ENCODE assay signal across 15 mouse cellular contexts in genomic region chr16:11021403-11022112, GRCm38 (mm10). TPM values are rescaled to one million over a fixed set of nuclear protein-coding genes. Genes with fewer than 3 reads are reported as not detected.
DNase-seq lines count a peak whose midpoint lies in the region; ATAC-seq and TF ChIP-seq lines count a peak whose summit lies in the region.
"Had no signal": no experiment of that assay in that cellular context is flagged by ENCODE, and none has a peak within 500 bp of the region (broad histone marks: within the 10 kb centered on the region; RNA-seq: fewer than 3 reads in every experiment).

No protein-coding gene starts in this region.

- H3K4me2 ChIP-seq in heart, postnatal 0 days (ENCODE audit: low read depth, low read length) = no peak overlapping the region
- no peak overlapping the region for H3K4me2 ChIP-seq in heart, embryonic 11.5 days
- no peak overlapping the region for H3K4me2 ChIP-seq in hindbrain, embryonic 16.5 days (ENCODE audit: low read length)
- H3K4me2 ChIP-seq: limb, embryonic 12.5 days had no signal

- no peaks in the 10 kb centered on the region for H3K27me3 ChIP-seq in heart, postnatal 0 days (ENCODE audit: control insufficient read depth, insufficient read depth, low read length)
- no peaks in the 10 kb centered on the region for H3K27me3 ChIP-seq in heart, embryonic 11.5 days (ENCODE audit: control insufficient read depth, insufficient read depth, low read length)
- H3K27me3 ChIP-seq in hindbrain, embryonic 16.5 days (replicated peaks; ENCODE audit: control insufficient read depth, insufficient read depth, low read length) = no peaks in the 10 kb centered on the region
- H3K27me3 ChIP-seq in thymus, adult 2 months (ENCODE audit: control insufficient read depth, insufficient read depth, low read length) = no peaks in the 10 kb centered on the region

- no peak for DNase-seq in heart, postnatal 0 days (ENCODE audit: low spot score)
- DNase-seq in 416B (ENCODE audit: low read depth) = peak; percentile 55
- peak; percentile 25 for DNase-seq in embryo, embryonic 11 days
- DNase-seq in adrenal gland, postnatal 36 days = no peak
- DNase-seq in thymus, adult 2 months = no peak
- DNase-seq: adrenal gland, adult 8-10 months; kidney, adult 9 months; right cerebral cortex, postnatal 14 days; thymus, postnatal 14 days had no signal

- WGBS in heart, postnatal 0 days = 55% methylated on average over 3 of the region's 3 CpGs
- 62% methylated on average over 3 of the region's 3 CpGs for WGBS in heart, embryonic 11.5 days (ENCODE audit: insufficient replicate concordance)
- WGBS in hindbrain, embryonic 16.5 days = 47% methylated on average over 3 of the region's 3 CpGs
- WGBS in thymus, adult 2 months = 95% methylated on average over 3 of the region's 3 CpGs

- no peak for TF ChIP-seq CTCF in heart, postnatal 0 days (IDR thresholded peaks at IDR 0.05; ENCODE audit: low read depth)
- no peak for TF ChIP-seq CTCF in thymus, adult 2 months (IDR thresholded peaks at IDR 0.05; ENCODE audit: borderline replicate concordance, control insufficient read depth, extremely low read depth, insufficient read depth, low read length, poor library complexity)

- H3K9ac ChIP-seq in heart, postnatal 0 days (replicated peaks; ENCODE audit: low read depth, low read length) = no peak overlapping the region
- no peak overlapping the region for H3K9ac ChIP-seq in heart, embryonic 11.5 days (ENCODE audit: low read depth, low read length)
- H3K9ac ChIP-seq in hindbrain, embryonic 16.5 days (ENCODE audit: low read depth, low read length) = no peak overlapping the region
- H3K9ac ChIP-seq: limb, embryonic 12.5 days had no signal

- no peak overlapping the region for H3K4me3 ChIP-seq in heart, postnatal 0 days (ENCODE audit: low read depth, low read length)
- H3K4me3 ChIP-seq in heart, embryonic 11.5 days (ENCODE audit: low read depth, low read length) = no peak overlapping the region
- H3K4me3 ChIP-seq in hindbrain, embryonic 16.5 days (ENCODE audit: low read length) = no peak overlapping the region
- H3K4me3 ChIP-seq in thymus, adult 2 months (ENCODE audit: control insufficient read depth, insufficient read depth, low read length) = no peak overlapping the region
- H3K4me3 ChIP-seq: heart, embryonic 10.5 days; limb, embryonic 12.5 days; megakaryocyte, embryonic 14.5 days had no signal

- H3K9me3 ChIP-seq in heart, postnatal 0 days (replicated peaks; ENCODE audit: control insufficient read depth, low read length) = no peaks in the 10 kb centered on the region
- no peaks in the 10 kb centered on the region for H3K9me3 ChIP-seq in heart, embryonic 11.5 days (replicated peaks; ENCODE audit: control insufficient read depth, low read length)
- no peaks in the 10 kb centered on the region for H3K9me3 ChIP-seq in hindbrain, embryonic 16.5 days (ENCODE audit: control insufficient read depth, low read length)
- H3K9me3 ChIP-seq: heart, embryonic 10.5 days; limb, embryonic 12.5 days; megakaryocyte, embryonic 14.5 days had no signal

- TF ChIP-seq POLR2A in thymus, adult 2 months (IDR thresholded peaks at IDR 0.05; ENCODE audit: control insufficient read depth, extremely low read depth, insufficient read depth, low read length, poor library complexity) = no peak

- no peak for TF ChIP-seq EP300 in heart, postnatal 0 days (IDR thresholded peaks at IDR 0.05; ENCODE audit: low read depth)

- peak; percentile 45 for ATAC-seq in heart, postnatal 0 days (ENCODE audit: insufficient read depth, low read depth)
- ATAC-seq in heart, embryonic 11.5 days (replicated peaks; ENCODE audit: insufficient number of reproducible peaks, low FRiP score, low TSS enrichment) = no peak
- peak; percentile 69 for ATAC-seq in hindbrain, embryonic 16.5 days
- no peak for ATAC-seq in erythroblast, adult 5-6 weeks (replicated peaks; ENCODE audit: low FRiP score, poor library complexity, severe bottlenecking)

- no peaks in the 10 kb centered on the region for H3K4me1 ChIP-seq in heart, postnatal 0 days (ENCODE audit: control insufficient read depth, insufficient read depth)
- H3K4me1 ChIP-seq in heart, embryonic 11.5 days (ENCODE audit: control insufficient read depth, insufficient read depth, low read length) = peaks cover 7% of the 10 kb centered on the region
- H3K4me1 ChIP-seq in hindbrain, embryonic 16.5 days (ENCODE audit: control insufficient read depth, insufficient read depth, low read depth, low read length) = no peaks in the 10 kb centered on the region
- no peaks in the 10 kb centered on the region for H3K4me1 ChIP-seq in thymus, adult 2 months (replicated peaks; ENCODE audit: control insufficient read depth, insufficient read depth, low read length)

- peak overlapping the region; percentile 3; the same call in 1 of the 2 replicates for H3K27ac ChIP-seq in heart, postnatal 0 days (ENCODE audit: low read depth)
- H3K27ac ChIP-seq in heart, embryonic 11.5 days (ENCODE audit: low read depth, low read length) = no peak overlapping the region
- H3K27ac ChIP-seq in hindbrain, embryonic 16.5 days (ENCODE audit: low read depth, low read length) = no peak overlapping the region
- no peak overlapping the region for H3K27ac ChIP-seq in thymus, adult 2 months (ENCODE audit: control insufficient read depth, insufficient read depth, low read length)
- H3K27ac ChIP-seq: heart, embryonic 10.5 days; limb, embryonic 12.5 days had no signal

- no peaks in the 10 kb centered on the region for H3K36me3 ChIP-seq in heart, postnatal 0 days (replicated peaks; ENCODE audit: control insufficient read depth, insufficient read depth, low read length)
- H3K36me3 ChIP-seq in heart, embryonic 11.5 days (ENCODE audit: control insufficient read depth, insufficient read depth, low read length) = no peaks in the 10 kb centered on the region
- no peaks in the 10 kb centered on the region for H3K36me3 ChIP-seq in hindbrain, embryonic 16.5 days (ENCODE audit: control insufficient read depth, insufficient read depth, low read length)
- no peaks in the 10 kb centered on the region for H3K36me3 ChIP-seq in thymus, adult 2 months (ENCODE audit: control insufficient read depth, insufficient read depth, low read length)
- H3K36me3 ChIP-seq: heart, embryonic 10.5 days; limb, embryonic 12.5 days had no signal

RNA-seq across cellular contexts. Expression of gene Snn, which starts 39.2 kb away (rescaled TPM):
- 78.3 and 91.9 TPM in 2 replicates for total RNA-seq in heart, postnatal 0 days (2014; rRNA removed; ENCODE audit: low replicate concordance)
- 32.0 and 36.6 TPM in 2 replicates for polyA plus RNA-seq in heart, postnatal 0 days (2015; fragmentation: Nextera tagmentation; extraction: Ambion mirVana)
- 44.7 and 45.8 TPM in 2 replicates for polyA plus RNA-seq in heart, embryonic 11.5 days (2014; fragmentation: Nextera tagmentation; extraction: Ambion mirVana)
- polyA plus RNA-seq in hindbrain, embryonic 16.5 days (2015; fragmentation: Nextera tagmentation; extraction: Ambion mirVana) = 134 and 150 TPM in 2 replicates
- total RNA-seq in erythroblast, adult 5-6 weeks (2015; ENCODE audit: low replicate concordance) = 0.77 and 1.7 TPM in 2 replicates
- total RNA-seq in erythroblast, adult 5-6 weeks (2017; ENCODE audit: low replicate concordance) = 1.2 and 1.5 TPM in 2 replicates
- 10 to 100 TPM; 13.8 to 14.4 TPM for total RNA-seq in adrenal gland, postnatal 36 days (2021)
- polyA plus RNA-seq in thymus, adult 2 months (2012; rRNA removed) = 78.6 and 85.4 TPM in 2 replicates

RNA-seq across cellular contexts. Expression of gene Litaf, which starts 44.4 kb away (rescaled TPM):
- total RNA-seq in heart, postnatal 0 days (2014; rRNA removed; ENCODE audit: low replicate concordance) = 77.1 and 78.2 TPM in 2 replicates
- polyA plus RNA-seq in heart, postnatal 0 days (2015; fragmentation: Nextera tagmentation; extraction: Ambion mirVana) = 53.8 and 55.7 TPM in 2 replicates
- polyA plus RNA-seq in heart, embryonic 11.5 days (2014; fragmentation: Nextera tagmentation; extraction: Ambion mirVana) = 61.6 and 63.8 TPM in 2 replicates
- polyA plus RNA-seq in hindbrain, embryonic 16.5 days (2015; fragmentation: Nextera tagmentation; extraction: Ambion mirVana) = 28.9 and 31.6 TPM in 2 replicates
- 24.7 and 34.0 TPM in 2 replicates for total RNA-seq in erythroblast, adult 5-6 weeks (2015; ENCODE audit: low replicate concordance)
- total RNA-seq in erythroblast, adult 5-6 weeks (2017; ENCODE audit: low replicate concordance) = 10.0 and 11.2 TPM in 2 replicates
- 10 to 100 TPM; 47.4 to 51.1 TPM for total RNA-seq in adrenal gland, postnatal 36 days (2021)
- 107 TPM in 2 replicates for polyA plus RNA-seq in thymus, adult 2 months (2012; rRNA removed)

Comparison
In these comparisons a context has a peak if more than half of its experiments do, and no peak if none do; other contexts are left out.
1. ATAC-seq: peak in heart, postnatal 0 days (single experiment) and hindbrain, embryonic 16.5 days (single experiment); none in heart, embryonic 11.5 days (single experiment) and erythroblast, adult 5-6 weeks (single experiment).
2. DNase-seq: peak in 416B (single experiment) and embryo, embryonic 11 days (single experiment); none in heart, postnatal 0 days (single experiment), adrenal gland, postnatal 36 days (0 of 2) and thymus, adult 2 months (single experiment).